Mouse (Mus musculus) inflammation-experienced regulatory T-cells, adult 6 months (primary cell): ENCODE measurements around the gene Dnajc6. TPM values are rescaled to one million over a fixed set of nuclear protein-coding genes. Genes with fewer than 3 reads are reported as not detected.

ENCODE experiments used
- ATAC-seq: one replicate; pipeline ENCODE4 v1.8.0; 2017
- polyA plus RNA-seq, 3 experiments: library from polyadenylated mRNA; unstranded; fragments of 100-300 nt; shearing (Covaris generic); gene quantifications; one replicate each; pipeline ENCODE4 v1.2.1; 2017

The Dnajc6 gene
- polyA plus RNA-seq, 3 experiments from 2014 or later, result 2.6 to 3.2 (median 2.8) TPM

DNA sequence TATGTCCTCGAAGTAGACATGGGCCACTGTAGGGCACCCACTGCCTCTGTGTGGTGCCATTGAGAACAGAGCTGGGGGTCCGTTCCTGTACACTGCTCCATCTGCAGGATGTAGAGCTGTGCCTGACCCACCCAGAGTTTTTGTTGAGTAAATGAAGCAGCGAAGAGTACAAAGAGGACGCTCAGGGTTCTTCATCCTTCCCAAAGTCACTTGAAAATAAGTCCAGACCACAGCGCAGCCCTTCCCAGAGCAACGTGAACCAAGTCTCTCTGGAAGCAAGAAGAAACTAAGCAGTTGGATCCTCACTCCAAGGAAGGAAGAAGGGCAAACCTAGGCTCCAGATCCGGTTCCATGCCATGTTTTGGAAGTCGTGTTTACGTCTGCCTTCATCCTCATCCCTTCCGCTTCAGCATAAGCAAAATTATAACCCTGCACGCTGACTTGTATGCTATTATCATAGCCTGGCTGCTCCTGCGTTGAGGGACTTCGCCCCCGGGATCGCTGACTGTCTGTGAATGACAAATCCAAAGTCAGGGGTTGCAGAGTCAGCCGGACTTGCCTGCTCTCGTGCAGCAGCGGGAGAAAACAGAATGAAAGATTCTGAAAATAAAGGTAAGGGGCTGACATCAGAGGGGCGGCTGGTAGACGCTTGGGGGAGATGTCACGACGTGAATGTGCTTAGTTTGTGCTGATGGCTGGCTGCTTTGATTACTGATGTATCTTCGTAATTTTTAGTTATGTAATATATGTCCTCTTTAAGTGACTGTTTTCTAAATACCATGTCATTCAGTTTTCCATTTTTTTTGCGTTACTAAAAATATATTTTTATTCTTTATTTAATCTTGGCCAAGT is 11.3 kb downstream of the Dnajc6 start:
- peak; percentile 39 for ATAC-seq

DNA sequence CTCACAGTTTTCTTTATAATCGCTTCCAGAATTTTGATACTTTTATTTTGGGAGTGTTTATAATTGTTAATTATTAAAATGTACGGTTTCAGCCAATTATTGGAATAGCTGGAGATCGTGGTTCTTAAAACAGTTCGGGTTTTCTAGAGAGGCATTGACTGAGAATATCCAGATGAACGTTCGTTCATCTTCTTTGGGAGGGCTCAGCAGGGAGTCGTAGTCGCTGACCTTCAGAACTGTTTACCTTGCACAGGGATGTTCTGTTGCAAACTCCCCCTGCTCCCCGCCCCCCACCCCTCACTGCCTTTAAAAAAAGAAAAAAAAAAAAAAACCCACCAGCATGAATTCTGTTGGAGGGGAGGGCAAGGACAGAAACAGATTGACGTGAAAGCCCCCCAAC is 12.0 kb downstream of the Dnajc6 start:
- ATAC-seq, result no peak

GRCm38 (mm10) chr4:101508851-101509577 is 12.6 kb downstream of the Dnajc6 start:
- peak; percentile 41 for ATAC-seq

- no peak for ATAC-seq
Measured at GRCm38 (mm10) chr4:101510111-101510903, 13.9 kb downstream of the Dnajc6 start.

DNA sequence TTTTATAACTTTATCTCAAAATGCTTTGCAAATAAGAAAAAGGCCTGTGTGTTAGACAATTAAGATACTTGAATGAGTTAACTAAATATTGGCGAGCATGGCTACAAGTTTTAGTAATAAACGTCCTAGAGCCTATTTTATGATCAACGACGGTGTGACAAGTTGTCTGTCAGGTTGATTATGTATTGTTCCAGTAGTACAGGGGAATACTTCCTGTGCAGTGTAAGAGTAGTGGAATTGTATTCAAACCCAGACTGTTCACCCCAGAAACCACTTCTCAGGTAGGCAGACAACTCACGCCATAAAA is 14.4 kb downstream of the Dnajc6 start:
- no peak for ATAC-seq

DNA sequence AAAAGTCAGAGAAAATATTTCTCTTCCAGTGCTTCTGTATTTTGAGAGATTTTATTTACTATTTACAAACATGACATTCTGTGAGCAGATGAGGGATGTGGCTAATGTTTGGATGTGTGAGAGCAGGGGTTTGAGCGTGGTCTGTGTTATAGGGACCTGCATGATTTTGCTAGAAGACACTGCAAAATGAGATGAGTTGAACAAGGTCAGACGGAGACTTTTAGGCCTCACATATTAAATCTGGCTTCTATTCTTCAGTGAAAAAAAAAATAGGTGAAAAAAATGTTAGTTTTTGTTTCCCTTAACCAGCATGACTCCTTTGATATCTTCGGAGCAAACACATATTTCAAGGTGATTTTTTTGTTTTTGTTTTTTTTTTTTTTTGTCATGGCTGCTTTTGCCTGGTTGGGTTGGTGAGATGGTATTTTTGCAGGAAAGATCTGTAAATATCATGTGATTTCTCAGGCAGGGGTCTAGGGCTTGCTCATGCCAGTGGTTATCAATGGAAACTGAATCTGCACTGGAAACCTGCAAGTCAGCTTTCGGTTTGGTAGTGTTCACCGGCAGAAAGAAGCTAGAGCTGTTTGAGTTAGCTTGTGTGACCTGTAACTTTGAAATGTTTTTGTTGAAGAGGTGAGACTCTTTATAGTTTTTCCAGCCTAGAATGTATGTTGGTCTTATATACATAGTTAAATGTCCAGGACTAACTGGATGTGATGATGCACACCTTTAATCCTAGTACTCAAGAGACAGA is 15.5 kb downstream of the Dnajc6 start:
- ATAC-seq, result peak; percentile 34

DNA sequence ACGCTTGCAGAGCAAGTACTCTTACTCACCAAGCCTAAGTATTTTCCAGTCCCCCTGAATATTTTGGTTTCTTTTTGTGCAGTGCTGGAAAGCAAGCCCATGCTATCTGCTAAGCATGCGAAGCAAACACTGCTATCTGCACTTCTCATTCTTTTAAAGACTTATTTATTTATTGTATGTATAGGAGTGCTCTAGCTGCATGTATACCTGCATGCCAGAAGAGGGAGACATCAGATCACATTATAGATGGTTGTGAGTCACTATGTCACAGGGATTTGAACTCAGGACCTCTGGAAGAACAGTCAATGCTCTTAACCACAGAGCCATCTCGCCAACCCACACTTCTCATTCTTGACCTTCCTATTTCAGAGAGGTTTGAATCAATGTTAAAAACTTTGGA is 16.8 kb downstream of the Dnajc6 start:
- no peak for ATAC-seq

GRCm38 (mm10) chr4:101515853-101516252 is 19.4 kb downstream of the Dnajc6 start:
- ATAC-seq, result no peak

- no peak for ATAC-seq
Measured at GRCm38 (mm10) chr4:101516434-101517168, 20.2 kb downstream of the Dnajc6 start.

DNA sequence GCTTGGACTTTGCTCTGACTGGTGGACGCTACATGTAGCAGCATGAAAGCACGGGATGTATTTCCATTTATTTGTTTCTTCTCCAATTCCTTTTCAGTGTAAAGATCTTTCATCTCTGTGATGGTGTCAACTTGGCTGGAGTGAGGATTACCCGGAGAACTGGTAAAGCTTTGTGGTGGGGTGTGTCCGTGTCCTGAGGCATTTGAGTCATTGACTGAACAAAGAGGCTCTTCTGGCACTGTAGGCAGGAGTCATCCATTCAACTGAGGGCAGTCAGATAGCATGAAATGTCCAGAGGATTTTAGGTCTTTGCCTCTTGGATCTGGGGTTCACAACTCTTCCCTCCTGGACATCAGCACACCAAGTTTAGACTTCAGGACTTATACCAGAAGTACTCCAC is 35.5 kb downstream of the Dnajc6 start:
- ATAC-seq, result no peak

GRCm38 (mm10) chr4:101540516-101540915 is 44.1 kb downstream of the Dnajc6 start:
- no peak for ATAC-seq

DNA sequence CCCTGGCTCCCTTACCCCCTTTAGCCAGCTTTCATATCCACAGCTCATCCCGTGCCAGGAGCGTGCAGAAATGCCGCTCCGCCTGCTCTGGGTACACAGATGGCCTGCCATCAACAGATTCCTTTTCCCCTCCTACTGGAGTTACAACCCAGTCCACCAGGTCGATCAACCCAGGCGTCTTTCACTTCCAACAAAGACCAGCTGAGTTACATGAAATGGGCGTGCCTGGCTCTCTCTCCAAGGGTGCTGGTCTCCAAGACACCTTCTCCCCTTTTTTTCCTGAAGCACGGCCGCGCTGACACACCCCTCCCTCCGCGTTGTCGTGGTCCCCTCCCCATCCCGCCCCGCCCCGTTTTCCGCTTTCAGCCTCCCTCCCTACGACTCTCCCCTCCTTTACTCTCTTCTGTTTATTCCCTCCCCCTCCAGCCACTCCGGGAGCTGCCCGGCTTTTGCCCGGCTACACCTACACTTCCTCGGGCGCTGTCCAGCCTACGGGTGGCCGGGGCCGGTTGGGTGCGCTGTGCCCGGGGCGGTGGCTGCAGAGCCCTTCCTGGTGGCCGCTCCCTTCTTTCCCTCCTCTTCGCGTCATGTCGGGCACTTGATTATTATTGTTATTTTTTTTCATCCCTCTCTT is 53.6 kb downstream of the Dnajc6 start:
- ATAC-seq, result no peak

- ATAC-seq, result no peak
Measured at GRCm38 (mm10) chr4:101550671-101551161, 54.3 kb downstream of the Dnajc6 start.

GRCm38 (mm10) chr4:101551425-101551824 is 55.0 kb downstream of the Dnajc6 start:
- ATAC-seq, result no peak

DNA sequence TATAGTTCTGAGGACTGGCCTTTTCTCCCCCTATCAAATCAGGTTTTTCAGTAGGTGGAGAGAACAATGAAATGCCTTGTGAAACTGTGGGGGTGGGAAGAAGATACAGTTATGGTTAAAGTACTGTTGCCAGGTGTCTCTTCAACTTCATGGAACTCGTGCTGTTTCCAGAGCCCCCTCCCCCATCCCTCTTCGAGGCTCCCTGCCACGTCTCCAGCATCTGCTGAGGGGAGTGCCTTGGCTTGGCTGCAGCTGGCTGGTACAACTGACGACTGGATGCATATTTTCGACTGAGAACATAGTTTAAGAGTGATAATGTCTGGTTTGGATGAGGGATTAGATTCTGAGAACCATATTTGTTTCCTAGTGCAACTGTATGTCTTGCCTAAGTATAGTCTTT is 55.9 kb downstream of the Dnajc6 start:
- no peak for ATAC-seq

DNA sequence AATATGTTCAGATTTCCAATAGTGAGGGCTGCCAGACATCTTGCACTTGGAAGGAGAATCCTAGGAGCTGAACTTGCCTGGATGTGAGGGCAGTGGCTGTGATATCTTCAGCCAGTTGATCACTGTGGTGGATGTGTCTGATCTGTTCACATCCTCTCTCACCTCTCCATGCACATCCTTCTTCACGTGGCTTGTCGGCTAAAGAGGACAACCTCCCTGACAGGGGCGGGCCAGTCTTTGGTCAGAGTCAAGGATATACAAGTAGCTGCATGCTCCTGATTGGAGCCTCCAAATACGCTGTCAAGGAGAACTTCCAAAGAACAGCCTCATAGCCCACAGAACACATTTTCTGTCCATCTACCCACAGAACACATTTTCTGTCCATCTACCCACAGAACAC is 58.6 kb downstream of the Dnajc6 start:
- no peak for ATAC-seq

GRCm38 (mm10) chr4:101560137-101560536 is 63.7 kb downstream of the Dnajc6 start:
- no peak for ATAC-seq

DNA sequence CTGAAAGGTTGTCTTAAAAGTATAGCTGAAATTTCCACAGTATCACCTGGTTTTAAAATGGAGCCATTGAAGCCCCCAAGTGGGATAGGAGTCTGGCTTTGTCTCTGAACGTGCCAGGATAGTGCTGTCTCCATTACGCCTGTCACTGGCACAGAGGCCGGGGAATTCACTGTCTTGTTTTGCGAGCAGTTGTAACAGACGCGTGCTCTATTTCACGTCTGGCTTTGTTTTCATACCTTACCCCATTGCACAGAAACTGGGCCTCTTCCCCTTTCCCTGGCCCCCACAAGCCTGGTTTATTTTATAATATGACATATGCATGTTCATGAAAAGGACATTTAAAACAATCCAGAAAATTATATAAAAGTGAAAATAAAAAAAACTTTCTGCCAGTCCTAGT is 66.4 kb downstream of the Dnajc6 start:
- no peak for ATAC-seq

GRCm38 (mm10) chr4:101563607-101564006 is 67.2 kb downstream of the Dnajc6 start:
- no peak for ATAC-seq

- ATAC-seq, result no peak
Measured at GRCm38 (mm10) chr4:101564746-101565417, 68.4 kb downstream of the Dnajc6 start.

DNA sequence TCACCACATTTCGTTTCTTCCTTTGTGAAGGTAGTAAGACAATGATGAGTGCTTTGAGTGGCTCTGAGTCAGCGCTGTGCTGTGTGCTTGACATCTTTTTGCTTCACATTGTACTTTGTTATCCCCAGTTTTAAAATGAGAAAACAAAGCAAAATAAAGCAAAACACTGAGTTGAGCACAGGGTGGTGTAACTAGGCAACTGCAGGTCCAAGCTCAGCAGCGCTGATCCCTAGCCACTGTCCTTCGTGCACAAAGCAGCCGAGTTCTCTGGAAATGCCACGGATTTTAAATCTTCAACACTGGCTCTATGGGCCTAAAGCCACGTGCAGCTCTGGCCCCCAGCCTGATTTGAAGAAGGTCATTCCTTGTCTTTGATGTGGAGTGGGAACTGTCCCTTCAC is 72.6 kb downstream of the Dnajc6 start:
- no peak for ATAC-seq
